Mouse (Mus musculus) liver, embryonic 14.5 days (tissue): Measurements from ENCODE around the gene Clybl. TPM values are rescaled to one million over a fixed set of nuclear protein-coding genes. Genes with fewer than 3 reads are reported as not detected.

Experiments
- ATAC-seq: fragments of 200-750 bp; cut with Nextera tagmentation; 2 replicates; pipeline ENCODE4 v1.8.0; 2017; ENCODE audit warnings: moderate number of reproducible peaks, mild to moderate bottlenecking, moderate library complexity; ENCODE audit not compliant: insufficient read depth
- DNase-seq, 3 experiments: peaks; one replicate each; pipeline ENCODE4 v3.0.0-alpha.2; 2012 to 2013; ENCODE audit warnings: low read depth in 3 of 3, low spot score in 3 of 3
- H3K27ac ChIP-seq: fragments of 300-500 bp; sonication (generic); 2 replicates; pipeline ENCODE4 v1.5.1; 2014; ENCODE audit warnings: moderate library complexity, mild to moderate bottlenecking, control low read depth, inconsistent platforms
- H3K27me3 ChIP-seq: fragments of 300-500 bp; sonication (generic); 2 replicates; pipeline ENCODE4 v1.6.1; 2014; ENCODE audit warnings: mild to moderate bottlenecking, low read length, moderate library complexity; ENCODE audit not compliant: control insufficient read depth, insufficient read depth
- H3K36me3 ChIP-seq: fragments of 300-500 bp; sonication (generic); replicated peaks from 2 replicates; pipeline ENCODE4 v1.6.1; 2014; ENCODE audit warnings: low read depth; ENCODE audit not compliant: control insufficient read depth, insufficient read depth
- H3K4me1 ChIP-seq, 2 experiments: fragments of 200-500 bp in 1 of 2; fragments of 300-500 bp in 1 of 2; sonication (generic) in 1 of 2; replicated peaks; 2 replicates each; pipeline ENCODE4 v1.6.1; 2012 to 2014; ENCODE audit warnings: antibody characterized with exemption in 1 of 2, inconsistent platforms in 1 of 2, low read length in 1 of 2; ENCODE audit not compliant: control insufficient read depth in 2 of 2, insufficient read depth in 2 of 2
- H3K4me2 ChIP-seq: fragments of 300-500 bp; sonication (generic); 2 replicates; pipeline ENCODE4 v1.6.1; 2014; ENCODE audit warnings: low read depth, mild to moderate bottlenecking, control low read depth, moderate library complexity
- H3K4me3 ChIP-seq, 2 experiments: fragments of 200-500 bp in 1 of 2; fragments of 300-500 bp in 1 of 2; sonication (generic) in 1 of 2; 2 replicates each; pipeline ENCODE4 v1.5.1; 2012 to 2014; ENCODE audit warnings: low read depth in 2 of 2, low read length in 2 of 2, mild to moderate bottlenecking in 2 of 2, control low read depth in 1 of 2, inconsistent platforms in 1 of 2, moderate library complexity in 1 of 2; ENCODE audit not compliant: insufficient read depth in 1 of 2
- H3K9ac ChIP-seq: fragments of 300-500 bp; sonication (generic); replicated peaks from 2 replicates; pipeline ENCODE4 v1.6.1; 2014; ENCODE audit warnings: mild to moderate bottlenecking, control low read depth, moderate library complexity
- H3K9me3 ChIP-seq: fragments of 300-500 bp; sonication (generic); 2 replicates; pipeline ENCODE4 v1.6.1; 2016; ENCODE audit warnings: low read length, mixed read lengths; ENCODE audit not compliant: control insufficient read depth
- CTCF ChIP-seq: IDR thresholded peaks from 2 replicates; pipeline ENCODE4 v1.5.1; 2016; ENCODE audit warnings: antibody characterized with exemption, low read depth, control low read depth
- EP300 ChIP-seq: IDR thresholded peaks from 2 replicates; pipeline ENCODE4 v1.6.1; 2016; ENCODE audit warnings: antibody characterized with exemption, low read depth
- WGBS: fragments of 180-500 bp; shearing (Covaris S2); extraction: QIAGEN DNeasy Blood & Tissue Kit; methylation state at CpG from one replicate; pipeline ENCODE4 v1.1.7; 2014; ENCODE audit not compliant: insufficient replicate concordance; 5-methylcytosine and 5-hydroxymethylcytosine counted together
- polyA plus RNA-seq, 2 experiments: library from polyadenylated mRNA; depleted of rRNA in 1 of 2; stranded (reverse) in 1 of 2; unstranded in 1 of 2; fragments of >200 nt; fragmentation: Nextera tagmentation in 1 of 2; extraction: Ambion mirVana in 1 of 2; gene quantifications; 2 replicates each; pipeline versions ENCODE4 v1.2.1 to v1.2.3; 2012 to 2014

Gene Clybl
- polyA plus RNA-seq, 2 experiments: 15.6 to 28.9 TPM

DNA sequence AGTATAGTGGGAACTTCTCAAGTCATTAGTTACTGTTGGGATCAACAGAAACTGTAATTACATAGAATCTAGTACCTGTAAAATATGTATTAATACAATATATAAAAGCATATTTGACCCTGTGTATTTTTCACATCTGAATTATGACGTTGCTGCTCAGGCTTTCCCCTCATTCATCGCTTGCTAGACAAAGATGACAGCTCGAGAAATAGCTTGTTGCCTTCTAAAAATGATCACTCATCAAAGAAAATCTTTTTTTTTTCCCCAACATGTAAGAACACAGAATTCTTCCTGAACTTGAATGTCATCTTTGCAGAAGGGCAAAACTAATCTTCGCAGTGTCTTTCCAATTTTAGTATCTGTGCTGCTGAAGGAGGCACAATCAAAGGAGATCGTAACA lies 206.3 kb downstream of the Clybl start:
- no peak overlapping the region for H3K9ac ChIP-seq
- no peaks in the 10 kb centered on the region for H3K27me3 ChIP-seq
- H3K4me1 ChIP-seq: no peaks in the 10 kb centered on the region
- WGBS: 73% methylated on average over 5 of the region's 5 CpGs
- H3K4me2 ChIP-seq: no peak overlapping the region
- no peaks in the 10 kb centered on the region for H3K36me3 ChIP-seq
- DNase-seq (no peak), ATAC-seq (no peak)
- H3K4me3 ChIP-seq: no peak overlapping the region
- TF ChIP-seq CTCF: no peak
- no peak for TF ChIP-seq EP300
- H3K9me3 ChIP-seq: no peaks in the 10 kb centered on the region
- no peak overlapping the region for H3K27ac ChIP-seq

DNA sequence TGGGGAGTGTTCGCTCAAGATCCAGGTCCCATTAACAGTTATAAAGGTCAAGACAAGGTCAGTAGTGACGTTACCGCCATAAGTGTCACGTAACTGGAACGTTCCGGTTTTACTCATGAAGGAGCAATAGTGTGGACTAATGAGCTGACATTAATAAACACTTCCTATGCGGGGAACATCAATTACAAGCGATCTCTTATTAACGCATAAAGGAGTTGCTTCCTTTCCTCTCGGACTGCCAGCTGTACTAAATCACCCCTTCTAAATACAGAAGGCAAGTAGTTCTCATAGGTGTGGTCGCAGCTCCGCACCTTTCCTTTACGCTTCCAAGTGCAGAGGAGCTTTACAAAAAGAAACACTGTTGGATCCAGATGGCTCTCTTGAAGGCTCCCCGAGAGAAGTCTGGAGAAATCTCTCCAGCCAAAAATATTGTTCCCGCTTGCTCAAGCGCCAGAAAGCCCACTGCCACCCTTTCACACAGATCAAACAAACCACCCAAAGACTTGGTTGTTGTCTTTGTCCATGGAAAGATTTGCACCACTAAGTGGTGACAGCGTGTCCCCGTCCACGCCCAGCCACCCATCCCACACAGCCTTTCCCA lies 207.0 kb downstream of the Clybl start:
- Histone ChIP-seq H3K9ac (no peak overlapping the region), H3K4me1 (no peaks in the 10 kb centered on the region), H3K27ac (no peak overlapping the region), H3K9me3 (no peaks in the 10 kb centered on the region), H3K4me2 (no peak overlapping the region), H3K36me3 (no peaks in the 10 kb centered on the region), H3K27me3 (no peaks in the 10 kb centered on the region), H3K4me3 (no peak overlapping the region)
- 78% methylated on average over 19 of the region's 19 CpGs for WGBS
- no peak for ATAC-seq
- DNase-seq: no peak
- TF ChIP-seq CTCF: no peak
- TF ChIP-seq EP300: no peak

DNA sequence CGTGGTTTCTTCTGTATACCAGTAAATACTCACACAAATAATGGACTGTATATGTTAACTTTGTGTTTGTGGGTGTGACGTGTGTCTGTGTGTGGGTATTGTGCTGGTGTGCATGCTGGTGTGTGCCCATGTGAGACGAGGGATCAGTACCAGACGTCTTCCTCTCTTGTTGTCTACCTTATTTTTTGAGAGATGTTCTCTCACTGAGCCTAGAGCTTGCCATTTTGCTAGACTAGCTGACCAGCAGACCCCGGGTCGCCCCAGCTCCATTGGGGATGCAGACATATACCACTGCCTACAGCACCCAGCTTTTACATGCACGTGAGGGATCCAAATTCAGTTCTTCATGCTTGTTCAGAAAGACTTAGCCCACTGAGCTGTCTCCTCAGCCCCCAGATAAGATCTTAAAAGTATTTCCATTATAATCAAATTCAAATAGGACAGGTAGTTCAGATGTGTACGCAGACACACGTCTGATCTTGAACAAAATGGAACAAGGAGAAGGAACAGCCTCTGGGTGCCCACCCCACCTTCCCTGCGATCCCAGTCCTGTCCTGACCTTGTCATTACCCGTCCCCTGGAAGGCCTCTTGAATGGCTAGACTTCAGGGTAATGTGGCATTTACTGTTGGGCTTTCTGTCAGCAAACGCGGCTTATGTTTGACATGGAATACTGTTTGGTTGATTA lies 208.3 kb downstream of the Clybl start:
- Histone ChIP-seq H3K9me3 (no peaks in the 10 kb centered on the region), H3K4me2 (no peak overlapping the region), H3K36me3 (no peaks in the 10 kb centered on the region), H3K9ac (no peak overlapping the region), H3K4me3 (no peak overlapping the region), H3K27ac (no peak overlapping the region), H3K4me1 (no peaks in the 10 kb centered on the region), H3K27me3 (no peaks in the 10 kb centered on the region)
- 64% methylated on average over 13 of the region's 13 CpGs for WGBS
- ATAC-seq (no peak), DNase-seq (no peak)
- no peak for TF ChIP-seq CTCF
- TF ChIP-seq EP300: no peak

- Histone ChIP-seq H3K9ac (no peak overlapping the region), H3K4me1 (no peaks in the 10 kb centered on the region), H3K27me3 (no peaks in the 10 kb centered on the region), H3K9me3 (no peaks in the 10 kb centered on the region), H3K36me3 (no peaks in the 10 kb centered on the region), H3K27ac (no peak overlapping the region), H3K4me3 (no peak overlapping the region), H3K4me2 (no peak overlapping the region)
- 17% methylated on average over 4 of the region's 4 CpGs for WGBS
- ATAC-seq: no peak
- DNase-seq: no peak
- TF ChIP-seq CTCF: no peak
- TF ChIP-seq EP300: no peak
Measured at GRCm38 (mm10) chr14:122390935-122391334, 209.4 kb downstream of the Clybl start.

DNA sequence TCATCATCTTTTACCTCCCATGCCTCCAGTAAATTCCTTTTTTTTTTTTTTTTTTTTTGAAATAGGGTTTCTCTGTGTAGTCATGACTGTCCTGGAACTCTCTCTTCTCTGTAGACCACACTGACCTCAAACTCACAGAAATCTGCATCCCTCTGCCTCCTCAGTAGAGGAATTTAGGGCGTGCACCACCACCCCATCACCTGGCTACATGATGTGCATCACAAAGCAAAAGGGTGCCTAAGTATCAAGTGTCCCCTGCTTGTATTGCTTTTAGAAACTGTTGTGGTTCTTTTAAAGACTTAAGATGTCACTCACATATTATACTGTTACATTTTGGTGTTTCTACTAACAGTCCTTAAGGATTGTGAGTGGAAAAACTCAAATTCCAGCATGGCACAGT lies 211.6 kb downstream of the Clybl start:
- 48% methylated on average over 1 of the region's 1 CpGs for WGBS

More for the DNA sequence above, 211.6 kb downstream of the Clybl start:
- Histone ChIP-seq H3K4me1 (no peaks in the 10 kb centered on the region), H3K27ac (no peak overlapping the region), H3K9ac (no peak overlapping the region), H3K36me3 (no peaks in the 10 kb centered on the region), H3K27me3 (no peaks in the 10 kb centered on the region), H3K9me3 (no peaks in the 10 kb centered on the region), H3K4me3 (no peak overlapping the region), H3K4me2 (no peak overlapping the region)
- ATAC-seq: no peak
- no peak for TF ChIP-seq EP300
- no peak for DNase-seq
